Mouse (Mus musculus): ENCODE measurements at regions not wholly inside any gene's neighbourhood (a gene's known extent, or its start where the extent isn't known, plus 50 kb on each side); places are given as distances from the start of the nearest gene placed in this dataset.

GRCm38 (mm10) chr11:20463173-20463681 is 79.8 kb upstream of the Sertad2 start:
- TF ChIP-seq CTCF (IDR thresholded peaks at IDR 0.05; ENCODE audit: low read depth), result 0 out of 2 replicates have a peak, but pooled peaks have one; percentile 9
- TF ChIP-seq EP300 (IDR thresholded peaks at IDR 0.05; ENCODE audit: low read depth), result no peak

All from liver, postnatal 0 days (tissue).